Mouse (Mus musculus) adrenal gland, adult 8-10 months (tissue): ENCODE results near the gene Gm14327. TPM values are rescaled to one million over a fixed set of nuclear protein-coding genes. Genes with fewer than 3 reads are reported as not detected.
"Not testable (repeated sequence)": the region's sequence is repeated elsewhere in the genome, so short reads cannot be mapped to it uniquely, and the experiment has no call there.

ENCODE experiments used
- DNase-seq: peaks from one replicate; pipeline ENCODE4 v3.0.0; 2022
- total RNA-seq, 4 experiments: library from RNA; stranded (reverse); gene quantifications; 2 replicates each; pipeline ENCODE4 v1.2.4; 2022

Gene Gm14327
- total RNA-seq = 10 to 100 TPM in 2 of 4 experiments, 1 to 10 TPM in 2; 7.3 to 15.4 (median 11.7) TPM

DNA sequence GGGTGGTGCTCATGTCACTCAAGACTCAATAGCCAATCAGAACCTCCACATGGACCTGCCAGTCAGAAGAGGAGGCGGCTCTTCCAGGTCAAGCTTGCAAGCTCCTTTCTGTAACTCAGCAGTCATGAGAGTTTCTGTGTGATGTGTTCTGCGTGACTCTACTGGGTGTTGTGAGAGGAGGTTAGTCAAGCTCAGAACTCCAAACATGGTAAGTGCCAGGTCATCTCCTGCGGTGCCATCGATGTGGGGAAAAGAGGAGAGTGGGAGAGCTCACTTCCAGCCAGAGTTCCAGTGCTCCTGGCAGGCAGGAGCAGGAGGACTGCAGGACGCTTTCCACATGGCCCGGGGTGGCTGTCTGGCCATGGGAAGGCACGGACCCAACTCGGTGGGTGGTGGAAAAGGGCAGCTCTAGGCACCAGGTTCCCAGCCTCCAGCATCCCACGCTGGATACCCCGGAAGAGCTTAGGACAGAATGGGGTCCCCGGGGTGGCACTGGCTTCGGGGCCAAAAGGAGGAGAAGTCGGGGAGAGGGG, at the start of gene Gm14327:
Gm14327 (plus strand) TSS at position 51 of the 533 bp plus-strand sequence.
- DNase-seq = not testable (repeated sequence)

DNA sequence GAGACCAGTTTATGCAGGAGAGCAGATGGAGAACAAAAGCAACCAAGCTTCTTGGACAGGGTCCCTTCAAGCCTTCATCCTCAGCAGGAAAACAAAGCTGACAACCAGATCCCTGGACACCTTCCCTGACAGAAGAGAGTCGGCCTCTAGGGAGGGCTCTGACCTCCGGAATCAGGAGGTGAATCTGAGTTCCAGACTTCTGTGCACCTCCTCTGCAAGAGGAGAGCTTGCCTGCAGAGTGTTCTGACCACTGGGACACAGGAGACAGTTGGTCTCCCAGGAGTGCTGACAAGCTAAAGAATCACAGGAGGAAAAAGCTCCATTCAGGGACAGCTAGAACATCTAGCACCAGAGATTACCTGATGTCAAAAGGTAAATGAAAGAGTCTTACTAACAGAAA, 34.6 kb upstream of the Gm14327 start:
- DNase-seq = not testable (repeated sequence)

DNA sequence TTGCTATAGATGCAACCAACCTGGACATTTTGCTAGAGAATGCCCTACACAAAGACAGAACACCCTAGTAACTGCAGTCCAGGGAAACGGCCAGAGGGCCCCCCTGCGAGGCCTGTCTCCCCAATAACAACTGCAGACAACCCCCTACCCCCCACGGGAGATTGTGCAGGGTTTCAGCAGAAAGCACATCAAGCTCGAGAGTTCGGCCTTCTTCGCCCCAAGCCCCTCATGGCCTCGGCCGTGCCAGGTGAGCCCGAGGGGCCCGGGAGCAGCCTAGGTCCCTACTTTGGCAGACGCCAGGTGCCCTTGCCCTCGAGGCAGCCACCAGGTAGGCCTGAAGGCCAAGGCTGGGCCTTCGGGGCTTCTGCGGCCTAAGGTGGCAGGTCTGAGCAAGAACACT, 9.2 kb upstream of the Gm14327 start:
- DNase-seq = not testable (repeated sequence)

DNA sequence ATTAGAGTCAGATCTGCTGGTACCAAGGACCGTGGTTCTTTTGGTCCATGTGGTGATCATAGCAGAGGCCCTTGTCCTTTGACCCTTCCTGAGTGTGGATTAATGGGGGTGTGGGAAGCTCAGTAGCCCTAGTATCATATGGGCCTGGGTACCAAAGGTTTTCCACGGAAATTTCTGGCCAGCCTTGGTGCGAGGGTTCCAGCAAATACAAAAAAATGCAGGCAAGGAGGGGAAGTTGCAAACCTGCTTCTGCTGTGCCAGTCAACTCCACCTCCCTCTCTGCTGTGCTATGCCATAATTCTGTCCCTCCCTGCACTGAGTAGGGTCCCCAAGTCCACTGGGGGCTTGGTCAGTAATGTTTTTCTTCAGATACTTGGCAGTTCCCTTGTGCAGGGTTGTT, 1.3 kb downstream of the Gm14327 start:
- not testable (repeated sequence) for DNase-seq

DNA sequence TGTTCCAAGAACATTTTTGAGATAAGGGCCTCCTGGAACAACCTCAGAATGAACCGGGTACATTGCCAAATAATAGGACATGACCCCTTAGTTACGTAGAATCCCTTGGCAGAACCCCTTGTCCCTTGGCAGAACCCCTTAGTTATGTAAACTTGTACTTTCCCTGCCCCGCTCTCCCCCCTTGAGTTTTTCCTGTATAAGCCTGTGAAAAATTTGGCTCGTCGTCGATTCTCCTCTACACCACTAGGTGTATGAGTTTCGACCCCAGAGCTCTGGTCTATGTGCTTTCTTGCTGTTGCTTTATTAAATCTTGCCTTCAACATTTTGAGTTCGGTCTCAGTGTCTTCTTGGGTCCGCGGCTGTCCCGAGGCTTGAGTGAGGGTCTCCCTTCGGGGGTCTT, 6.4 kb downstream of the Gm14327 start:
- DNase-seq = not testable (repeated sequence)

DNA sequence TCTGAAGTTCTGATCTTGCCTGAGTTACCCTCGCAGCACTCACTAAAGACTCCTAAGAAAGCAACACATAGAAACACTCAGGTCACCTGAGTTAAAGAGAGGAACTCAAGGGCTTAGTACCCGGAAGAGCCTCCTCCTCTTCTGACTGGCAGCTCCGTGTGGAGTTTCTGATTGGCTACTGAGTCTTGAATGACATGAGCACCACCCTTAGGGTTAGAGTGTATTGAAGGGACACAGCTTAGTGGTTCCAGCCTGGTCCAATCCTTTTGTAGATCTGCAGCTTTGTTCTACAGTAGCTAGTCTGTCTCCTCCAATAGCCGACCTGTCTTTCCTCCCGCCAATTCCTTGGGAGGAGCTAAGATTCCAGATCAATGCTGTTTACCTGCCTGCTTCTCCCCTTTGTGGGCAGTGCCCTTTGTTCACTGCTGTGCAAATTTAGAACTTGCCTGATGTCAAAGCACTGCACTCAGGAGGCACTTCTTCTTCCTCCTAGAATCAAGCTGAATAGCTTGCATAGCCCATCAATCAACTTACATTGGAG, 28.7 kb downstream of the Gm14327 start, which contains the start of gene Zfp972:
Zfp972 (minus strand) TSS at position 51 of the 541 bp plus-strand sequence.
- not testable (repeated sequence) for DNase-seq

Other genes with a start within 250 kb of the Gm14327 start
- gene Gm14322, start 137.8 kb upstream of the Gm14327 start, total RNA-seq = 10 to 100 TPM; 21.7 to 29.8 (median 28.7) TPM
- 100 to 1,000 TPM; 120 to 247 (median 180) TPM for gene Gm14325, start 56.8 kb upstream of the Gm14327 start, total RNA-seq
- 1 to 10 TPM; 1.6 to 2.3 (median 1.9) TPM for gene Zfp972, start 28.5 kb downstream of the Gm14327 start, total RNA-seq
- gene Gm14326, start 60.2 kb downstream of the Gm14327 start, total RNA-seq = 10 to 100 TPM; 31.9 to 43.2 (median 36.3) TPM
- 10 to 100 TPM; 26.3 to 37.8 (median 30.9) TPM for gene Zfp971, start 126.2 kb downstream of the Gm14327 start, total RNA-seq
- 10 to 100 TPM; 22.9 to 31.6 (median 26.3) TPM for gene Zfp931, start 181.4 kb downstream of the Gm14327 start, total RNA-seq
- gene Phactr3, start 221.9 kb downstream of the Gm14327 start, total RNA-seq = 1 to 10 TPM; 1.7 to 6.1 (median 3.5) TPM